Mouse (Mus musculus) Patski (cell line): ENCODE data around the gene Mymk. TPM values are rescaled to one million over a fixed set of nuclear protein-coding genes. Genes with fewer than 3 reads are reported as not detected.

Experiments used
- ATAC-seq: fragments of 100-300 bp; one replicate; pipeline ENCODE4 v1.8.0; 2021
- CTCF ChIA-PET: fragments of 350-600 bp; sonication (Branson Sonifier 250); formaldehyde crosslinking; loops from one replicate; lab custom pipeline; 2022; ENCODE audit warnings: inconsistent platforms; lab: Charles Lee
- POLR2A ChIA-PET: fragments of 350-600 bp; sonication (Branson Sonifier 250); formaldehyde crosslinking; loops from one replicate; lab custom pipeline; 2022; ENCODE audit warnings: antibody characterized with exemption, inconsistent platforms; lab: Charles Lee
- DNase-seq: peaks from one replicate; pipeline ENCODE4 v3.0.0-alpha.2; 2011; ENCODE audit warnings: low read depth, low spot score
- H3K27me3 ChIP-seq: fragments of 371-371 bp; one replicate; pipeline ENCODE4 v1.5.1; 2021
- CTCF ChIP-seq: fragments of 100-300 bp; IDR thresholded peaks from one replicate; pipeline ENCODE4 v1.5.1; 2021
- in situ Hi-C: fragments of 300-500 bp; cut with MboI; formaldehyde crosslinking; loops from 3 replicates; pipeline ENCODE4 v1.11.1; 2018; ENCODE audit warnings: low pct_unique_long_range_greater_than_20kb, mixed read lengths
- polyA plus RNA-seq: library from polyadenylated mRNA; unstranded; gene quantifications from one replicate; pipeline ENCODE4 v1.2.3, GENCODE M21; 2021

The Mymk gene
- polyA plus RNA-seq, 1 experiment from 2014 or later = 0.22 TPM

GRCm38 (mm10) chr2:27043461-27043860 is 28.5 kb downstream of the Mymk start:
- in situ Hi-C loops = loop anchor here (5.0 to 25.0 kb wide), 3 partner anchors 189 to 399 kb away; partner anchors contain the start of genes Brd3os and Vav2
- peaks cover 11% of the 10 kb centered on the region for H3K27me3 ChIP-seq
- CTCF ChIA-PET = interaction anchor here (0.7 to 3.7 kb wide), 11 partner anchors 10 to 193 kb away, joined by 3 to 21 read pairs (median 3); no protein-coding TSS in a partner anchor
- POLR2A ChIA-PET = no interaction called here
- ATAC-seq = no peak
- DNase-seq = no peak
- peak; percentile 78 for TF ChIP-seq CTCF

DNA sequence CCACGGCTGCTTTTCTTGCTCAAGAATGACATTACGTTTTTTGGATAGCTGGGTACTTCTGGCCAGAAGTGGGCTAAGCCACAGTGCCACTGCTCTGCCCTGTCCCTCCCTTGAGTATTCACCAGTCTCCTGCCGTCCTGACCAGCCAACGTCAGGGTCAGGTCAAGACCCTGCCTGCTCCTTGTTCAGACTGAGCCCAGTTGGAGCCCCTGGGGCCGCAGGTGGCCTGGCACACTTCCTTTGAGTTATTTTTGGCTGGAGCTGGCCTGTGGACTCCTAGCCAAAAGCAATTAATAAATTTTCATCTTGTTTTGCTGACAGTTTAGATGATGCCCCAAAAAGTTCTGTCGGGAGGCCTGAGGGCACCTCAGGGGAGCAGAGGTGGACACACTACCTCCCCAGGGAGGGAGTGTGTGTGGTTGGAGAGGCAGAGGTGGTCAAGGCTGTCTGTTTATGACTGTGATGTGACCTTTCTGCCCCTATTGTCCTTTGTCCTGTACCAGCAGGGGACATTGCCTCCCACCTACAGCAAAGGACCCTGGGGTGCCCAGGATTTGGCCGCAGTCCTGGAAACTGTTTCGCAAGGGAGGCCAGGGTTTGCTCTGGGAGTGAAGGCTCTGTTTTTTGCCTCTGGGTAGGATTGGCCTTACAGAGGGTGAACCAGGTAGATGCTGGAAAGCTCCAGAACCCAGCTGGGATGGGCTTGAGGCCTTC is 29.7 kb downstream of the Mymk start:
- POLR2A ChIA-PET = no interaction called here
- TF ChIP-seq CTCF = no peak
- DNase-seq = peak; percentile 64
- peak; percentile 9 for ATAC-seq
- H3K27me3 ChIP-seq = peaks cover 9% of the 10 kb centered on the region
- in situ Hi-C loops = loop anchor here (5.0 to 25.0 kb wide), 3 partner anchors 190 to 397 kb away; partner anchors contain the start of genes Brd3os and Vav2
- CTCF ChIA-PET = interaction anchor here (1.0 to 3.7 kb wide), 7 partner anchors 24 to 395 kb away, joined by 3 to 21 read pairs (median 8); no protein-coding TSS in a partner anchor

DNA sequence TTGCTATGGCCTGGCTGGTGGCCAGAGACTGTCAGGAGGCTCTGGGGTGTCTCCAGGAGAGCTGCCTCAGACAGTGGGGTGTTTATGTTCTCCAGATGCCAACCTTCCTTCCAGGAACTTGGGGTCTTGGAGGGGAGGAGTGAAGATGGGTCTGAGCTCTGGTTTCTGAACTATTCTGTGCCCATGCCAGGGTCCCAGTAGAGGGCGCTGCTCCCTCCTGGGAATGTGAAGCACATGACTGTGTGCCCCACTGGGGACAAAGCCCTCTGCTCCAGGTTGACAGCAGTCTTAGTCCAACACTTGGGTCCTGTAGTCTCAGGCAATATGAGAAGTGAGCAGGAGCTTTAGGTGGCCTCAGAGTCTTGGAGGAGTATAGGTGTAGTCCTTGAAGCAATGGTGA is 32.7 kb downstream of the Mymk start:
- H3K27me3 ChIP-seq = peaks cover 4% of the 10 kb centered on the region
- in situ Hi-C loops = loop anchor here (25.0 kb wide), 1 partner anchor 398 kb away; the partner anchor contains the start of genes Brd3os and Vav2
- ATAC-seq (no peak), DNase-seq (no peak)
- POLR2A ChIA-PET = interaction anchor here (0.8 to 1.6 kb wide), 3 partner anchors 22 to 130 kb away, joined by 3 to 5 read pairs (median 4); no protein-coding TSS in a partner anchor
- TF ChIP-seq CTCF = peak; percentile 40
- CTCF ChIA-PET = interaction anchor here (1.0 to 4.7 kb wide), 12 partner anchors 21 to 392 kb away, joined by 3 to 33 read pairs (median 4); no protein-coding TSS in a partner anchor

DNA sequence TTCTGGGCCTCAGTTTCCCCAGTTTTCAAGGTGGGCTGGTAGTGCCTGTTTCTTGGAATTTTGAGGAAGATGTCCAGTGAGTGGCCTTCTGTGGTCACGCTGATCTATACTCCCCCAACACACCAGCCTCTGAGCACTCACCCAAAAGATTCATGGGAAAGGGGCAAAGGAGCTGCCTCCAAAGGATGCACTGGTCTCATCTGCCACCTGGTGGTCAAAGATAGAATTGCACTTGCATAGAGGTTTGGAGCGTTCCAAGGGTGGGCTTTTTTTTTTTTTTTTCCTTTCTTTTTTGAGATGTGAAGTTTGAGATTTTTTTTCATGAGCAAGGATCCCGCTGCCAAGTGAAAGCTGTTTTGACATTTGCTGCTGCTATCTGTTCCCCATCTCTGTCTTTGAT is 33.4 kb downstream of the Mymk start:
- no peak for DNase-seq
- TF ChIP-seq CTCF = peak; percentile 80
- peaks cover 7% of the 10 kb centered on the region for H3K27me3 ChIP-seq
- in situ Hi-C loops = loop anchor here (25.0 kb wide), 1 partner anchor 399 kb away; the partner anchor contains the start of genes Brd3os and Vav2
- CTCF ChIA-PET = interaction anchor here (1.0 to 4.7 kb wide), 12 partner anchors 14 to 391 kb away, joined by 3 to 33 read pairs (median 4); no protein-coding TSS in a partner anchor
- no peak for ATAC-seq
- POLR2A ChIA-PET = interaction anchor here (0.6 to 1.6 kb wide), 3 partner anchors 21 to 388 kb away, joined by 3 to 5 read pairs (median 4); no protein-coding TSS in a partner anchor

GRCm38 (mm10) chr2:27037008-27037407 is 35.0 kb downstream of the Mymk start:
- in situ Hi-C loops = loop anchor here (25.0 kb wide), 1 partner anchor 400 kb away; the partner anchor contains the start of genes Brd3os and Vav2
- DNase-seq = no peak
- no peak for TF ChIP-seq CTCF
- peaks cover 7% of the 10 kb centered on the region for H3K27me3 ChIP-seq
- ChIA-PET POLR2A (no interaction called here), CTCF (interaction anchor here (1.9 to 4.7 kb wide), 2 partner anchors 17 to 19 kb away, joined by 4 to 33 read pairs; no protein-coding TSS in a partner anchor)
- no peak for ATAC-seq

- ATAC-seq (no peak), DNase-seq (no peak)
- ChIA-PET POLR2A (no interaction called here), CTCF (interaction anchor here (4.7 kb wide), 1 partner anchor 18 kb away, joined by 33 read pairs; no protein-coding TSS in a partner anchor)
- H3K27me3 ChIP-seq = peaks cover 7% of the 10 kb centered on the region
- in situ Hi-C loops = loop anchor here (25.0 kb wide), 1 partner anchor 401 kb away; the partner anchor contains the start of genes Brd3os and Vav2
- no peak for TF ChIP-seq CTCF
These were observed 36.0 kb downstream of the Mymk start for GRCm38 (mm10) chr2:27036003-27036402.

DNA sequence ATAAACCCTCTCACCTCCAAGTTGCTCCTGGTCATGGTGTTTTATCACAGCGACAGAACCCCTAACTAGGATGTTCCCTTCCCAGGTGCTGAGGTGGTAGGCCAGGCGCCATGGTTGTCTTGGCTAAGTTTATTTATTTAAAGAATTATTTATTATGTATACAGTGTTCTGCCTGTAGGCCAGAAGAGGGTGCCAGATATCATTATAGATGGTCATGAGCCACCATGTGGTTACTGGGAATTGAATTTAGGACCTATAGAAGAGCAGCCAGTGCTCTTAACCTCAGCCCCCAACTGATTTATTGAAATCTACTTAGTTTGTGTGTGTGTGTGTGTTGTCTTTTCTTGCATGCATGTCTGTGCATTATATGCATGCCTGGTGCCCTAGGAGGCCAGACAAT is 39.6 kb downstream of the Mymk start:
- POLR2A ChIA-PET = interaction anchor here (0.7 kb wide), 1 partner anchor 233 kb away, joined by 4 read pairs; no protein-coding TSS in a partner anchor
- CTCF ChIA-PET = interaction anchor here (2.3 kb wide), 1 partner anchor 15 kb away, joined by 14 read pairs; no protein-coding TSS in a partner anchor
- ATAC-seq = no peak
- DNase-seq = no peak
- in situ Hi-C loops = loop anchor here (25.0 kb wide), 1 partner anchor 405 kb away; the partner anchor contains the start of genes Brd3os and Vav2
- H3K27me3 ChIP-seq = peaks cover 9% of the 10 kb centered on the region
- no peak for TF ChIP-seq CTCF

DNA sequence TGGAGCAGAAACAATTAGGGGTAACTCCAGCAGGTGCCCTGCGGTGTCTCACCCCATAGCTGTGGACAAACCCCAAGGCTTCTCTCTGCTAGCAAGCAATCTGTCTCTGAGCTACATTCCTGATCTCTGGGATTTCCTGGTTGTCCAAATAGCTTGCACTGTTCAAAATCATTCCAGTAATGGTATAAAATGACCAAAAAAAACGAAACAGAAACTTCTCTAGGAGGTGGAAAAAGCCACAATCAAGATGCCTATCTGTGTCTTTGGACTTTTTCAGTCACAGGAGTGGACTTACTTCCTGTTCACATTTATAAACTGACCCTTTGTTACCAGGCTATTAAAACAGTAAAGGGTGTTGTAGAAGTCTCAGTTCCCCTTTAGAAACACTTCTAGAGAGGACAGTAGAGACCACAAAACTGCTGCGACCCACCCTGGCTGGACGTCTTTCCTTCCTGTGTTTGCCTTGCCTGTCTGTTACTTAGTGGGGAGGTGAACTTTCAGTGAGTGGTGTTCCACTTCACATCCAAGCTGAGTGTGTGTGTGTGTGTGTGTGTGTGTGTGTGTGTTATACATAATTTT is 43.5 kb downstream of the Mymk start:
- POLR2A ChIA-PET = interaction anchor here (0.7 kb wide), 1 partner anchor 23 kb away, joined by 3 read pairs; no protein-coding TSS in a partner anchor
- DNase-seq (no peak), ATAC-seq (no peak)
- H3K27me3 ChIP-seq = peaks cover 6% of the 10 kb centered on the region
- TF ChIP-seq CTCF = no peak
- in situ Hi-C loops = loop anchor here (25.0 kb wide), 1 partner anchor 409 kb away; the partner anchor contains the start of genes Brd3os and Vav2
- CTCF ChIA-PET = interaction anchor here (2.4 kb wide), 1 partner anchor 11 kb away, joined by 12 read pairs; no protein-coding TSS in a partner anchor

DNA sequence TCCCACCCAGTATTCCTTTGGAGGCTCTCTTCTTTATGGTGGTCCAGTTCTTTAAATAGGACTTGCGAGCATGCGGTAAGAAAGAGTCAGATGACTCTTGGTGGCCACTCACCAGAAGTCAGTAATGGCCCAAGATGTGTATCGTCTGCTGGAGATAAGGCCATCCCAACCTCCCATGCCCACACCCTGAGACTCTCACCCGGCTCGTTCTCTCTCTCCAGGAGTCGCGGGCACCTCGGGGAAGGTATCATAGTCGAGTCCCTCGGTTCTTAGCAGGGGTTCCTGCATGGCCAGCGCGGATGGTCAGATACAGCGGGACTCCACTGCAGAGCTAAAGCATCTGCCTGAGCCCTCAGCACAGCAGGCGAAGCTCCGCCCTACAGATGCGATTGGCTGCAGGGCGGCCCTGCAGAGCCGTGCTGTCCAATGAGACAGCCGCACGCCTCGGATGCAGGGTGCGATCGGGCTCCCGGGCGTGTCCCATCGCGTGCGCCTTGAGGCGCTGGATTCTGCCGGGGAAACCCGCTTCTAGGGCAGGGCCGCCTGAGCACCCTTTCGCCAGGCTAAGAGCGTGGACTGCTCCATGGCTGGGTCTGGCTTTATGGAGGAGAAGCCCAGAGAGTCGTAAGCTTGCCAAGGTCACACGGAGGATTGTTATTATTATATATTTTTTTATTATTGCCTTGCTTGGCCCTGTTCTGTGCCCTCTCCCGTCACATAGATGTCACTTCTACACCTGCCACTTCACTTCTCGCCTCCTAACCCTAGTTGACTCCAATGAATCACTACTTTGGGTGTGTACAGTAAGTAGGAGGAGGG is 44.2 kb downstream of the Mymk start, which contains the start of gene Slc2a6:
Gene Slc2a6 (minus strand): TSS at position 381 of the 819 bp plus-strand sequence.
- no peak for TF ChIP-seq CTCF
- peak; percentile 90 for ATAC-seq

More for the DNA sequence above, 44.2 kb downstream of the Mymk start, which contains the start of gene Slc2a6:
- in situ Hi-C loops = loop anchor here (25.0 kb wide), 1 partner anchor 409 kb away; the partner anchor contains the start of genes Brd3os and Vav2
- CTCF ChIA-PET = interaction anchor here (2.4 kb wide), 1 partner anchor 11 kb away, joined by 12 read pairs; no protein-coding TSS in a partner anchor
- POLR2A ChIA-PET = interaction anchor here (0.7 kb wide), 1 partner anchor 22 kb away, joined by 3 read pairs; no protein-coding TSS in a partner anchor
- DNase-seq = no peak
- peaks cover 6% of the 10 kb centered on the region for H3K27me3 ChIP-seq
